Mouse (Mus musculus): ENCODE results near the gene Chrnb4.
A peak's percentile ranks its signal among the peaks of the same experiment; 100 is the strongest.

The Chrnb4 gene

DNA sequence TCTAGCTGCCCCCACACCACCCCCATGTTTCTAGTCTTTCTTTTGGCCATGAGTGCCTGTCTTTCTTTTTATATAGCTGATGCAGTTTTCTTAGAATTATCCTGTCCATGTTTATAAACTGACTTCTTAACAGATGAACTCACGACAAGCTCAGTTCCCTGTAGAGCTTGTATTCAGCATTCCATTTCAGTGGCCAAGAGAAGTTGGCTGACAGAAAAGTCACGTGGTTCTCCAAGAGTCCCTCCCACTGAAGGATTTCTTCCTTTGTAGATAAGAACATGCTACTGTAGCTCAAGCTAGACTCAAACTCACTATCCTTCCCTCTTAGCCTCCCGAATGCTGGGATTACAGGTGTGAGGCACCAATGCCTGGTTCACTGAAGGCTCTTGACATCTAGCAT is 31.7 kb downstream of the Chrnb4 start:
- DNase-seq = no peak

DNA sequence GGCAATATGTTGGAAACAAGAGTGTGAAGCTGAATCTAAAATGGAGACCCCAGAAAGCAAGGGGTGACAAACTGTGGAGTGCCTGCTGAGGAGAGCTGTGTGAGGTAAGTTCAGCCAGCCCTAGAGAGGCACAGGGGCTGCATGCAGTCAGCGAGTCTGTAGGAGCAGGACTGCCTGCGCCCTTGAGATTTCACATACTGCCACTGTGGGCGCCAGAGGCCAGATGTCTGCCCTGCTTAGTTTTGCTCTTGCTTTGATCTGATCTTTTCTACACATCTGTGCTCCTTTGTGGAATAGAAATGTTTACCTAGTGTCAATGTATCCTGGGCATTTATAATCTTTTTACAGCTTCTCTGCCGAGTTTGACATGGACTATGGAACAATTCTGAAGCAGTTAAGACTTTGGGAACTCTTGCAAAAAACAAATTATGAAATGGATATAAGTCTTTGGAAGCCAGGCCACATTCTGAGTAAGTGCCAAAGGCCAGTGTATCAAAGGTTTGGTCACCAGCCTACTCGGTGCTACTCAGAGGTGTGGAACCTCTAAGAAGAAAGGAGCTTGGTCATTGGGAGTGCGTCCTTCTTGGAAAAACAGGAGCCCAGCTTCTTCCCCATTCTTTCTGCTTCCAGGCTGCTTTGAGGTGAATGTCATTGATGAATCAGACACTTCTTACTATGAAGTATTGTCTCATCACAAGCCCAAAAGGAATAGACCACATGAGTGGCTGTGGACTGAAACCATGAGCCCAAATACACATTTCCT is 37.8 kb downstream of the Chrnb4 start:
- DNase-seq = no peak

DNA sequence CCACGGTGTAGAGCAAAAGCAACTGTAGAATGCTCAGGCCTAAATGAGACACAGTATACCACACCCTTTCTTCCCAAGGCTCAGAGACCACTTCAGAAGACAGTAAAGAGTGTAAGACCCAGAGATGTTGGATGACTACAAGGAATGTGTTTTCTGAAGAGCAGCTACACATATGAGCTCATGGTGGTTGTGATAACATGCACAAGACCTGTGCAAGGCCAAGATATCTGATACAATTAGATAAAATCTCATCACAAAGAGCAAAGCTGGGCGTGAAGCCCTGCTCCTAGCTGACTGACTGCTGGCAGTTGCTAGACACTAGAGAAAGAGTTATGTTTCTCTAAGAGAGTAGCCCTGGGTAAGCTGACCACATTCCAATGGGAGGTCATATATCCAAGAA is 38.9 kb downstream of the Chrnb4 start:
- no peak for DNase-seq

DNA sequence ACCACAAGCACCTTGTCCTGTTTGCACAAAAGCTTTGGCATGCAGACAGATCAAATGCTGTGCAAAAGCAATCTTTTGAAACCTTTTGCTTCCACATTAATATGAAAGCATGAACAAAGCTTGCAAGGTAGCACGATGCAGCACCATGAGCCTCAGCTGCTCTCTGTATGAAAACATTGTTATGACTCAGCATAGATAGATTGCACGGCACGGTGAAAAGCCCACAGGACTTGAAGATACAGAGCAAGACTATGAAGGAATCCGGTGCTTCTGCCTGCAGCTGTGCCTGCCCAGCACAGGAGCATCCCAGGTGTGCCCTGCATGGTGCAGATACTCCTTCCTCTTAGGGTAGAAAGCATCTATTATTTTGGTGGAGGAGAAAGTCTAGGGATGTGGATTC is 45.0 kb downstream of the Chrnb4 start:
- DNase-seq = no peak

DNA sequence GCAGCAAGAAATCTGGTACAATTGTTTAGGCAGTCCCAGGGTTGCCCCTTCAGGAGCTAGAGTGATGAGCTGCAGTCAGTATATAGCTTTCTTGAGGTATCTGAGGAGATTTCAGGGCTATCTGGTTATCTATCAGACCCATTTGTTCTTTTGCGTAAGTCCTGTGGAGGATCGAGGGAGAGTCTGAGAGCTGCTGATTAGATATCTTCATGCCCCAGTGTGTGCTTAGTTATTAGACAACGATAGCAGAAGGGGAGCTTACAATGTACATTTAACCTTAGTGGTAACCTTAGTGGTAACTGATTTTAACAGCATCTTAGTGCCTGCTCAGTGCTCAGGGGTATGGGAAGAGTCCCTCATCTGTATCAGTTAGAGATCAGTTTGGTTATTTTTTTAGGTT is 52.9 kb downstream of the Chrnb4 start:
- no peak for DNase-seq

DNA sequence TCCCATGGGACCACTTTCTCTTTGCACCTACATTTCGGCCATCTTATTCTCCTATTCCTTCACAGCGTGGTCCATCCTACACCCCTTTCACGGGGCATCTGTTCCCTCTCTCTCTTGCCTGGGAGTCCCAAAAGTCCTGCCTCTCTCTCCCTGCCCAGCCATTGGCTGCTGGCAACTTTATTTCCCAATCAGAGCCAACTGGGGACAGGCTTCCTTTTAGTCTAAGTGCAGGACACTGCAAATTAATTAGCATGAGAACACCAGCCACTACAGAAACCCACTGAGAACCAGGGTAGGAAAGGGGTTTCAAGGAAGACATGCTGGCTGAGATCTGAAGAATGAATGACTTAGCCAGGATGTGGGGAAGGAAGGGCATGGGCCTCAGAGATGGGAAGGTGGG is 54.2 kb downstream of the Chrnb4 start:
- no peak for DNase-seq

DNA sequence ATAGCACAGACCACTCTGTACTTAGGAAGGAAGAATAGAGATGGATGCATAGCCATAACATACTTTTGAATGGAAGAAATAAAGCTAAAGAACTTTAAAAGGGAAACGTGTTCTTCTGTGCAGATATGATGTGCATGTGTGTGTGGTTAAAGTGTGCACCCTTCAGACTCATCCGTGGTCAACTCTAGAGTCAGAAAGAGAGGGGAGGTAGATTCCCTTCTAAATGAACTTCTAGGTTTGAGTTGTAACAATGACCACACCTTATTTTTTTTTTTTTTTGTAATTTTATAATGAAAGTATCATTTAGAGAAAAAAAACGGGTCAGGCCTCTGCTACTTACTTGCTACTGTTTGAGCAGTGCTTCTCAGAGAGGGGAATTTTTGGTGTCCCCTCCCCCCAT is 58.2 kb downstream of the Chrnb4 start:
- no peak for DNase-seq

DNA sequence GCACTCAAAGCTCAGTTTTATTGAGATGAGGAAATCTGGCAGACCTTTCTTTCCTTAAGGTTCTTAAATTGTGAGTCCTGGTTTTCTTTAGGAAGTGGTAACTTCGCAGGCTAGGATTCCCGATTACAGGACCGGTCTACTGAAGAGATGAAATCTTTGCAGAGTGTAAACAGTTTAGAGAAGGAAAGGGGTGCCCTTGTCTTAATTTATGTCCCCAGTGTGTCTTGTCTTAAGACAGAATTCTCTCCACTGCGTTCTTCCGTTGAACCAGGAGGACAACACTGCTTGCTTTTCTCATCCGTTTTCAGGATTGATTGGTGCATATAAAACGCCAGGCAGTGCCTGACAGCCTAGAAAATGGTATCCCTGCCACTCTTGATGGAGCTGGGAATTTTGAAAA is 66.2 kb downstream of the Chrnb4 start:
- DNase-seq = no peak

DNA sequence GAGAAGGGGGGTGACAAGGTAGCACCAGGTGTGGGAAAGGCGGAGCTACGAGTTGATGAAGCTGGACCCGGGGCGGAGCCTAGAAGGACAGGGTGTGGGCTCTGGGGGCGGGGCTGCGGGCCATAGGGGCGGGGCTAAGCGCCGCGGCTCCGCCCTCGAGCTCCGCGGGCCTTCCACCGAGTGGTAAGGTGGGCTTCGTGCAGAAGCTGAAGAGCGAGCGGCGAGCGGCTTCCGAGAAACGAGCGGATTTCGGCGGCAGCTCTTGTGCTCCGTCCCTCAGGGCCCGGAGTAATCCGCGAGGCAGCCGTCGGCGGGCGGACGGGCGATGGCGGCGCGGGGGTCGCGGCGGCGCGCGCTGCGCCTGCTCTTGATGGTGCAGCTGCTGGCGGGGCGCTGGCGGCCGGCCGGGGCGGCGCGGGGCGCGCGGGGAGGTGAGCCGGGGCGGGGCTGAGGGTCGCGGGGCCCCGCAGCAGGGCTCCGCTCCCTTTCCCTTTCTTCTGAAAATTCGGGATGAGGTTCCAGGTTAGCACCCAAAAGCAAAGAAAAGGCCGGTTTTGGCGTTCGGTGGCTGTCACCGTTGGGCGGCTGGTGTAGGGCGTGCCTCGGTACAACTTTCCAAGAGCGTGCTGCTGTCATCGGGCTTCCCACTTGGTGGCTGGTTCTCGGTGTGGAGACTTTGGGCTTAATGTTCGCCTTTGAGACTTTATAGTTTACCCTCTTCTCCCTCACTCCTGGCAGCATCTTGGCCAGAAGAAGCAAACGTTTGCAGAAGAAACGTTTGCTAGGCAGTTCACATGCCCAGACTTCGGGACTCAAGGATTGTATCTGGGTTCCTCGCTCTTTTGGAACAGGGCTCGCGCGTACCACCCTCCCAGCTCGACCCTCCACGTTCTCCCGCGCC is 67.0 kb downstream of the Chrnb4 start:
- DNase-seq = peak; percentile 67 to 75

DNA sequence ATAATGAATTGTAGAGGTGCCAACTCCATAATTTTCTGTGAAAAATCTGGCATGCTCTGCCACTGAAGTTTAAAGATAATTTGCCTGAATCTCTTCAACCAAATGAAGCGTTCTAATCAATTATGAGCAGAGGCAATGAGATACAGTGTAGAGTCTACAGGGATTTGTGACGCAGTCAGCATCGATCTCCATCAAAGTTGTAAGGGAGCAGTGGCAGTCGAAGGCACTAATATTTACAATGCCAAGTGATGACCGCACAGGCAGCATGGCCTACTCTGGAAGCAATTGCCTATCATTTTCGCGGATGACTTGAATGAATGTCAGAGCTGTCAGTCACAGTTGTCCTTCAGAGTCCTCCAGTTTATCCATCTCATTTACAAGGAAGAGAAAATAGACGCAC is 67.9 kb downstream of the Chrnb4 start, which contains the start of gene Chrna5:
TSS of gene Chrna5 (plus strand) at position 207 of the 400 bp plus-strand sequence.
- peak; percentile 10 to 20 for DNase-seq
